Mouse (Mus musculus) forebrain, embryonic 14.5 days (tissue): ENCODE data around the gene Brsk1. TPM values are rescaled to one million over a fixed set of nuclear protein-coding genes. Genes with fewer than 3 reads are reported as not detected.

ENCODE experiments used
- ATAC-seq: fragments of 200-750 bp; cut with Nextera tagmentation; 2 replicates; pipeline ENCODE4 v1.8.0; 2017; ENCODE audit warnings: mild to moderate bottlenecking, moderate library complexity
- DNase-seq: peaks from one replicate; pipeline ENCODE4 v3.0.0-alpha.2; 2015; ENCODE audit warnings: low spot score
- H3K27ac ChIP-seq: fragments of 300-500 bp; sonication (generic); 2 replicates; pipeline ENCODE4 v1.5.1; 2014; ENCODE audit warnings: low read depth, mild to moderate bottlenecking, control low read depth, low read length, moderate library complexity
- H3K27me3 ChIP-seq: fragments of 300-500 bp; sonication (generic); replicated peaks from 2 replicates; pipeline ENCODE4 v1.6.1; 2014; ENCODE audit warnings: low read length, control low read depth, mixed read lengths; ENCODE audit not compliant: control insufficient read depth, insufficient read depth
- H3K36me3 ChIP-seq: fragments of 300-500 bp; sonication (generic); 2 replicates; pipeline ENCODE4 v1.6.1; 2014; ENCODE audit warnings: low read length, control low read depth; ENCODE audit not compliant: control insufficient read depth, insufficient read depth
- H3K4me1 ChIP-seq: fragments of 300-500 bp; sonication (generic); 2 replicates; pipeline ENCODE4 v1.6.1; 2014; ENCODE audit warnings: antibody characterized with exemption, low read length, control low read depth; ENCODE audit not compliant: control insufficient read depth, insufficient read depth
- H3K4me2 ChIP-seq: fragments of 300-500 bp; sonication (generic); 2 replicates; pipeline ENCODE4 v1.6.1; 2014; ENCODE audit warnings: mild to moderate bottlenecking, control low read depth, low read length
- H3K4me3 ChIP-seq: fragments of 300-500 bp; sonication (generic); 2 replicates; pipeline ENCODE4 v1.5.1; 2014; ENCODE audit warnings: low read depth, low read length, control low read depth
- H3K9ac ChIP-seq: fragments of 300-500 bp; sonication (generic); 2 replicates; pipeline ENCODE4 v1.6.1; 2014; ENCODE audit warnings: mild to moderate bottlenecking, low read length, control low read depth, moderate library complexity
- H3K9me3 ChIP-seq: fragments of 300-500 bp; sonication (generic); replicated peaks from 2 replicates; pipeline ENCODE4 v1.6.1; 2016; ENCODE audit warnings: low read length, control low read depth, mixed read lengths; ENCODE audit not compliant: control insufficient read depth
- WGBS: fragments of 180-500 bp; shearing (Covaris S2); extraction: QIAGEN DNeasy Blood & Tissue Kit; methylation state at CpG from one replicate; pipeline ENCODE4 v1.1.7; 2014; 5-methylcytosine and 5-hydroxymethylcytosine counted together
- polyA plus RNA-seq: library from polyadenylated mRNA; unstranded; fragments of >200 nt; fragmentation: Nextera tagmentation; extraction: Ambion mirVana; gene quantifications from 2 replicates; pipeline ENCODE4 v1.2.1, GENCODE M21; 2014

Gene Brsk1
- polyA plus RNA-seq, 1 experiment from 2014 or later = 8.0 TPM

DNA sequence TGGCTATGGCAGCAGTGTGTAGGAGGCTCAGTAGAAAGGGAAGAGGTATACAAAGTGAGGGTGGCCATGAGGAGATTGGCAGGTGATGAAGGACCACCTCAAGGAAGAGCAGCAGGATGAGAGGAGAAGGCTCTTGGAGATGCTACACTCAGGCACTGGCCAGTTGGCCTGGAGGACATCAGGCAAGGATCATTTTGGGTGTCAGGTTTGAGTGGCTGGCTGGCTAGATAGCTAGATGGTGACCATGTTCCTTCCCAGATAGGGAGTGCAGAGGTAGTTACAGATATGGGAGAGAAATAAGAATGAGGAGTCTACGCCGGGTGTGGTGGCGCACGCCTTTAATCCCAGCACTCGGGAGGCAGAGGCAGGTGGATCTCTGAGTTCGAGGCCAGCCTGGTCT is 54.5 kb downstream of the Brsk1 start:
- Histone ChIP-seq H3K4me2 (no peak overlapping the region), H3K4me3 (no peak overlapping the region), H3K27ac (no peak overlapping the region), H3K27me3 (no peaks in the 10 kb centered on the region), H3K9me3 (no peaks in the 10 kb centered on the region), H3K9ac (no peak overlapping the region), H3K4me1 (peaks cover 13% of the 10 kb centered on the region), H3K36me3 (peaks cover 28% of the 10 kb centered on the region)
- ATAC-seq = no peak
- no peak for DNase-seq
- WGBS = 88% methylated on average over 6 of the region's 6 CpGs

DNA sequence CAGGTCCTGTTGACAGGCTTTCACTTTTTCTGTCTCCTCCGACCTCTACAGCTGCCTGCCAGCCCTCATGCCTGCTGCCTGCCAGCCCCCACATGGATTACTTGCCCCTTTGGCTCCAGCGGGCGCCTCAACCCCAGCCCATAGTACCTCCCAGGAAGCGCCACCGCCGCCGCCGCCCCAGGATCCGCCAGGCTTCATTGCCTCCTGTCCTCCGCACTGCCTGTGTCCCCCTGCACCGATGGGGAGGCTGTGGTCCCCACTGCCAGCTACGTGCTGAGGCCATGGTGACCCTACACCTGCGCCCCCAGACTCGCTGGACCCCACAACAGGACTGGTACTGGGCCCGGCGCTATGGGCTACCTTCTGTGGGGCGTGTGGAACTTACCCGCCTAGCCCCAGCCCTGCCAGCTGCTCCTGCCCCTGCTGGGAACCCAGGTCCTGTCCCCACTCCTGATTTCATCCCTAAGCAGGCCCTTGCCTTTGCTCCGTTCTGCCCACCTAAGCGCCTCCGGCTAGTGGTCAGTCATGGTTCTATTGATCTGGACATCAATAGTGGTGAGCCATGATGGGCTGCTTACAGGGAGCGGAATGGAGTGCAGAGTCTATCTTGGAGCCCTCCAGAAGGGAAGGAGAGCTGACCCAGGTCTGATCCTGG is 56.0 kb downstream of the Brsk1 start:
- peaks cover 28% of the 10 kb centered on the region for H3K36me3 ChIP-seq
- ATAC-seq (no peak), DNase-seq (no peak)
- no peaks in the 10 kb centered on the region for H3K9me3 ChIP-seq
- no peaks in the 10 kb centered on the region for H3K27me3 ChIP-seq
- H3K27ac ChIP-seq = no peak overlapping the region
- 87% methylated on average over 22 of the region's 22 CpGs for WGBS
- no peak overlapping the region for H3K9ac ChIP-seq
- no peak overlapping the region for H3K4me3 ChIP-seq
- H3K4me1 ChIP-seq = peaks cover 6% of the 10 kb centered on the region; the same call in 1 of the 2 replicates
- H3K4me2 ChIP-seq = no peak overlapping the region

DNA sequence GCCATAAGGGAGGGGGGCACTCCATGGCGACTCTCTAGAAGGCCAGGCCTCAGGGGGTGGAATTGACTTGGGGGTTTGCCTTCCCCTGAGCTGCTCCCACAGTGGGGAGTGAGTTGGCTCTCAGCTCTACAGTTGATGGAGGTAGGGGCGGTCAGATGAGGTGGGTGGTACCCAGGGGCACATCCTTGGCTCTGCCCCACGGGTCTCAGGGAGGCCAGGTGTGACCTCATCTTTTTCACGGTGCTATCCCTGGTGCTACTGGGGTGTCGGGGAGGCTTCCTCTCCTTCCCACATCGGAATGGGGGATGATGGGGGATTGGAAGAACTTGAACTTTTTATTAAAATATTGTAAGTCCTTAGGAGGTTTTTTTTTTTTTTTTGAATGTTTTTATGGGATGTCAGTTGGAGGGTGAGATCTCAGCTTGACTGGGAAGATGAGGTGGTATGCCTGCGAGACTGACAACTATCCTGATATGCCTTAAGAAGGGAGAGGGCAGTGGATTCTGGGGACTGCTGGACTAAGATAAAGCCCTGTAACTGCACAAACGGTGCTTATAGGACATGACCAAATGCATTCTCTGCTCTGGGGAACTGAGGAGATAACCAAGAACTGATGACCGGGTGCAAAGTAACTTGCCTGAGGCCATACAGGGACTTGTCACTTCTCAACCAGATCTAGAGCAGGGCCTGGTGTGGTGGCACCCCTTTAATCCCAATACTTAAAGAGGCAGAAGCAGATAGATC is 56.9 kb downstream of the Brsk1 start:
- Histone ChIP-seq H3K4me1 (peaks cover 9% of the 10 kb centered on the region), H3K9me3 (no peaks in the 10 kb centered on the region), H3K27me3 (no peaks in the 10 kb centered on the region), H3K36me3 (peaks cover 28% of the 10 kb centered on the region), H3K4me3 (no peak overlapping the region), H3K4me2 (no peak overlapping the region), H3K27ac (no peak overlapping the region), H3K9ac (no peak overlapping the region)
- ATAC-seq = no peak
- 77% methylated on average over 9 of the region's 9 CpGs for WGBS
- no peak for DNase-seq

DNA sequence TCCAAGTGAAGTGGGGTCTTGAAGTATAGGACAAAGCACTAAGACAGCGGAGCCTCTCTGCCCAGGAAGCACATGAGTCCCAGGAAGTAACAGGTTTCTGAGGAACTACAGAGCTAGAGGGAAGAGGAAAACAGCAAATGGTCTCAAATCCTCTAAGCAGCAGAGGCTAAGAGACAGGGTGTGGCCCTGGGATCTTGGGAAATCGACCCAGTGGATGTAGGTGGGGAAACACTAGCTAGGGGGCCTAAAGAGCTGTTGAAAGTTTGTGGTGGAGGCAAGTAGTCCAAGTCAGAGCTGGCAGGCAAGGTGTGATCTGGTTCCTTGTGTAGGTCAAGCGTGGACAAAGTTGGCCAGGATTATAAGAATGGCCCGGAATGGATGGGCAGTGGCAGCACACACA is 57.9 kb downstream of the Brsk1 start:
- no peaks in the 10 kb centered on the region for H3K27me3 ChIP-seq
- H3K4me1 ChIP-seq = peaks cover 11% of the 10 kb centered on the region
- DNase-seq (no peak), ATAC-seq (no peak)
- H3K4me3 ChIP-seq = no peak overlapping the region
- H3K36me3 ChIP-seq = peaks cover 28% of the 10 kb centered on the region
- no peak overlapping the region for H3K9ac ChIP-seq
- H3K4me2 ChIP-seq = no peak overlapping the region
- H3K9me3 ChIP-seq = no peaks in the 10 kb centered on the region
- no peak overlapping the region for H3K27ac ChIP-seq
- WGBS = 83% methylated on average over 4 of the region's 4 CpGs

DNA sequence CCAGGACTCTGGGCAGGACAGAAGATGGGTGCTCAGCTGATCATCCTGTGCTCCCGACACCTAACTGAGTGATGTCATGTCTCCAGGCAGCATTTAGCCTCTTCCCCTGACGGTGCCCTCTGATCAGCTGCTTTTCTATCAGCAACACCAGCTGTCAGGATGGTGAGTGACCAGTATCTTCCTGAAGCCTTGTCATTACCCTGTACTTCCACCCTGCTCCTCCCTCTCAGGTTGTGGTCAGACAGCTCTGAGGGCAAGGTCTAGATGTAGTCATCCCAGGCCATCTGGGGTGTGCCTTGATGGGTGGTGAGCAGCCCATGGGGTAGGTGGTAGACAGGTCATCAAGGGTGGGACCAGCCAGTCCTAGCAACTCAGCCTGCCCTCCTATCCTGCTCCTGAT is 58.8 kb downstream of the Brsk1 start:
- H3K9me3 ChIP-seq = no peaks in the 10 kb centered on the region
- no peak overlapping the region for H3K27ac ChIP-seq
- peaks cover 28% of the 10 kb centered on the region for H3K36me3 ChIP-seq
- no peak overlapping the region for H3K9ac ChIP-seq
- H3K4me1 ChIP-seq = peaks cover 11% of the 10 kb centered on the region
- WGBS = 81% methylated on average over 2 of the region's 2 CpGs
- ATAC-seq (no peak), DNase-seq (no peak)
- H3K4me2 ChIP-seq = no peak overlapping the region
- no peaks in the 10 kb centered on the region for H3K27me3 ChIP-seq
- H3K4me3 ChIP-seq = no peak overlapping the region

DNA sequence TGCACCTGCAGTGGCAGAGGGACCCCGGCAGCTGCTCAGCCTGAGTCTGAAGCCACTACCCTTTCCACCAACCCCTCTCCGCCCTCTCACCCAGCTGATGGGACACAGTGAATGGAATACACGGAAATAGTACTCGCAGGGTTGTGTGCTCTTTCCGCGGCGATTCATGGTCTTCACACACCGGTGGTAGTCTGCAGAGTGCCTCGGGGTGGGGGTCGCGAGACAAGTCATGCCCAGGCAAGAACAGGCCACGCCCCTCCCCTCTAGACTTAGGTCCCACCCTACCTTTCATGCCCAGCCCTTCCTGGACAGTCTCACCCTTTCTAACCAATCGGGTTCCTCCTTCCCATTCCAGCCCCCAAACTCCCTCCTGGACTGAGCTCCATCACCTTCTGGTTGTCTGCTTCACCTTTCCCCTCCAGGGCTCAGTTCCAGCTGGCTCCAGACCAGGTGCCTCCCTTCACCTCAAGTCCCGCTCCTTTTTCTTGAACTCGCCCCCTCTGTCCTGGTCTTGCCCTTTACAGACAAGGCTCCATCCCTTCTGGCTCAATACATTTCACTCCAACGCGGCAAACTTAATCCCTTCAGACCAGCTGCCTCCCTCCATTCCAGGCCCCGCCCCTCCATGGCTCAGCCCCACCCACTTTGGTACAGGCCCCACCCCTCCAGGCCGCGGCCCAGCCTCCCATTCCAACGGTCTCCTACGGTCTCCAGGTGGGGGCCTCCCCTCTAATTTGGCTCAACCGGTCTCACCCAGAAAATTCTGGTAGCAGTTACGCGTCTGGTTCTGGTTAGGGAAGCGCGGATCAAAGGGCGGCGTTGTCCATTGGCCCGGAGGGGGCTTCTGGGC is 61.8 kb downstream of the Brsk1 start:
- peak overlapping the region; percentile 11; the same call in 1 of the 2 replicates for H3K4me3 ChIP-seq
- H3K4me1 ChIP-seq = peaks cover 11% of the 10 kb centered on the region
- H3K27ac ChIP-seq = no peak overlapping the region
- H3K36me3 ChIP-seq = peaks cover 1% of the 10 kb centered on the region
- H3K9me3 ChIP-seq = no peaks in the 10 kb centered on the region
- ATAC-seq (peak; percentile 64), DNase-seq (peak; percentile 25)
- no peaks in the 10 kb centered on the region for H3K27me3 ChIP-seq
- WGBS = 1% methylated on average over 30 of the region's 30 CpGs
- H3K9ac ChIP-seq = no peak overlapping the region
- peak overlapping the region; percentile 39 for H3K4me2 ChIP-seq

DNA sequence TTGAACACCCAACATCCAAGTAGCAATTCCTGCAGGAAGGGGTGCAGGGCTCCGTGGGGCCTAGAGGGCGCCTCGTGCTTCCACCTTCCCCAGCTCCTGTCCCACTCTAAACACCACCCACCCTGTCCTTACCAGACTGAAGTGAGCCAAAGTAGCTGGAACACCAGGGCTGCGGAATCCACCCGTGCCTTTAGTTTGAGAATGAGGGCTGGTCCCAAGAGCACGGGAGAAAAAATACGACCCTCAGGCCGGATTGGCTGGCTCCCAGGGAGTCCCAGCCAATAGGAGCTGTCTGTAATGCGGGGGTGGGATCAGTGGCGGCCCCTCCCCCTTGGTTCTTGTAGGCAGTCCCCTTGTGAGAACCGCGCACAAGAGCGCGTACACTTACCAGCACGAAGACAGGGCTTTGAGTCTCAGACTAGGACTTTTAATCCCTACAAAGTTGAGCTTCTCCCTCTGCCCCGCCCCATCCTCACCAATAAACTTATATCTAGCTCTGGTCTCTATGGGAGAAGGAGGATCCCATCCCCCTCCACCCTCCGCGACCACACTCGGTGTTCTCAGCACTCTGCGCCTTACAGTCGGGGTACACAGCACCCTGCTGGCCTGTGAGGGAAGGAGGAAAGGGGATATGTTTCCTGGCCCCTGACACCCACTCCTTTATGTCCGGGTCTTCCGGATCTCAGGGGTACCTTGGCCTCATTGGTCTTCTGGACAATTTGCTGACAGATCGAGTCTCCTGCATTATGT is 62.6 kb downstream of the Brsk1 start, which contains the start of gene Cox6b2:
Gene Cox6b2, minus strand, starts transcription at position 274 of the 750 bp plus-strand sequence.
- DNase-seq (peak; percentile 90), ATAC-seq (peak; percentile 94)
- Histone ChIP-seq H3K4me2 (peak within 1 kb of the TSS; percentile 39), H3K4me1 (peaks cover 11% of the 10 kb centered on the region), H3K4me3 (peak within 1 kb of the TSS; percentile 11; the same call in 1 of the 2 replicates), H3K27ac (no peak within 1 kb of the TSS), H3K9ac (no peak within 1 kb of the TSS), H3K27me3 (no peaks in the 10 kb centered on the region), H3K36me3 (no peaks in the 10 kb centered on the region; the same call in 1 of the 2 replicates), H3K9me3 (no peaks in the 10 kb centered on the region)
- WGBS = 3% methylated on average over 24 of the region's 24 CpGs

DNA sequence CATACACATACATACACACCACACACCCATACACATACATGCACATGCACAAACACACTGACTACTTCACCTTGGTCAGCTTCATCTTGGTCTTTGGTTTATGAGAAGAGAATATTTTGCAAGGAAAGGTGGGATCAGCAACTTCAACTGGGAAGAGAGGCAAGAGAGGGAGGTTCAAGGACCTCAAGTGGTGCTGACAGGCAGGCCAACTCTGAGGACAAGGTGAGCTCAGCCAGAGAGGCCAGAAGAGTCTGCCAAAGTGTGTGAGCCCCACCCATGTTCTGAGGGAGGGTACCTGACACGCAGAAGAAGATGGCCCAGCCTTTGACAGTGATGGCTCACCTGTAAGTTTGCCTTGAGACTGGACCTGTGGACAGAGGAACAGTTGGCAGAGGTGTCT is 69.3 kb downstream of the Brsk1 start:
- 38% methylated on average over 1 of the region's 1 CpGs for WGBS
- DNase-seq = no peak
- Histone ChIP-seq H3K4me2 (no peak overlapping the region), H3K4me3 (no peak overlapping the region), H3K36me3 (no peaks in the 10 kb centered on the region), H3K9me3 (no peaks in the 10 kb centered on the region), H3K4me1 (no peaks in the 10 kb centered on the region), H3K27ac (no peak overlapping the region), H3K9ac (no peak overlapping the region), H3K27me3 (no peaks in the 10 kb centered on the region)
- no peak for ATAC-seq
